25 mouse cellular contexts compared by ENCODE assay signal in genomic region chr13:96993291-96993989, GRCm38 (mm10). TPM values are rescaled to one million over a fixed set of nuclear protein-coding genes. Genes with fewer than 3 reads are reported as not detected.
DNase-seq lines count a peak whose midpoint lies in the region; ATAC-seq and TF ChIP-seq lines count a peak whose summit lies in the region.
"Had no signal": no experiment of that assay in that cellular context is flagged by ENCODE, and none has a peak within 500 bp of the region (broad histone marks: within the 10 kb centered on the region; RNA-seq: fewer than 3 reads in every experiment).

No protein-coding gene starts in this region.

- H3K27me3 ChIP-seq in liver, embryonic 16.5 days (ENCODE audit: control insufficient read depth, insufficient read depth, low read depth, low read length) = no peaks in the 10 kb centered on the region
- H3K27me3 ChIP-seq in liver, embryonic 12.5 days (replicated peaks) = no peaks in the 10 kb centered on the region
- H3K27me3 ChIP-seq in kidney, postnatal 0 days (ENCODE audit: insufficient read depth, low read length) = no peaks in the 10 kb centered on the region
- no peaks in the 10 kb centered on the region for H3K27me3 ChIP-seq in limb, embryonic 10.5 days (ENCODE audit: low read depth, poor library complexity, severe bottlenecking)
- H3K27me3 ChIP-seq: embryonic facial prominence, embryonic 15.5 days; midbrain, embryonic 12.5 days; neural tube, embryonic 13.5 days had no signal

- H3K4me1 ChIP-seq in liver, embryonic 16.5 days (ENCODE audit: control insufficient read depth, low read depth, low read length) = no peaks in the 10 kb centered on the region; the same call in 1 of the 2 replicates
- H3K4me1 ChIP-seq in liver, embryonic 12.5 days = peaks cover 20% of the 10 kb centered on the region
- H3K4me1 ChIP-seq in kidney, postnatal 0 days (replicated peaks; ENCODE audit: insufficient read depth, low read length) = no peaks in the 10 kb centered on the region
- H3K4me1 ChIP-seq in limb, embryonic 10.5 days = peaks cover 8% of the 10 kb centered on the region
- H3K4me1 ChIP-seq: embryonic facial prominence, embryonic 15.5 days; midbrain, embryonic 12.5 days; neural tube, embryonic 13.5 days had no signal

- no peak overlapping the region for H3K27ac ChIP-seq in liver, embryonic 16.5 days (ENCODE audit: low read length)
- H3K27ac ChIP-seq in liver, embryonic 12.5 days = no peak overlapping the region
- no peak overlapping the region for H3K27ac ChIP-seq in kidney, postnatal 0 days
- H3K27ac ChIP-seq in limb, embryonic 10.5 days = no peak overlapping the region
- H3K27ac ChIP-seq: embryonic facial prominence, embryonic 15.5 days; left cerebral cortex, adult 2 months; liver, embryonic 14.5 days; midbrain, embryonic 12.5 days; neural tube, embryonic 13.5 days had no signal

- ATAC-seq in liver, embryonic 16.5 days (ENCODE audit: low read depth) = peak; percentile 54; the same call in 1 of the 2 replicates
- no peak for ATAC-seq in liver, embryonic 12.5 days
- ATAC-seq in kidney, postnatal 0 days (replicated peaks; ENCODE audit: low FRiP score, low read depth) = peak; percentile 74; the same call in 1 of the 2 replicates
- ATAC-seq: forebrain, embryonic 16.5 days had no signal

- H3K4me3 ChIP-seq in liver, embryonic 16.5 days (ENCODE audit: low read depth, low read length) = no peak overlapping the region
- H3K4me3 ChIP-seq in liver, embryonic 12.5 days = no peak overlapping the region
- no peak overlapping the region for H3K4me3 ChIP-seq in kidney, postnatal 0 days (replicated peaks; ENCODE audit: low read depth, low read length)
- no peak overlapping the region for H3K4me3 ChIP-seq in limb, embryonic 10.5 days
- H3K4me3 ChIP-seq: embryonic facial prominence, embryonic 15.5 days; left cerebral cortex, adult 2 months; midbrain, embryonic 12.5 days; neural tube, embryonic 13.5 days had no signal

- H3K36me3 ChIP-seq in liver, embryonic 16.5 days (ENCODE audit: control insufficient read depth, insufficient read depth) = no peaks in the 10 kb centered on the region
- H3K36me3 ChIP-seq in liver, embryonic 12.5 days = no peaks in the 10 kb centered on the region
- no peaks in the 10 kb centered on the region for H3K36me3 ChIP-seq in kidney, postnatal 0 days (ENCODE audit: insufficient read depth, low read length)
- no peaks in the 10 kb centered on the region for H3K36me3 ChIP-seq in limb, embryonic 10.5 days
- H3K36me3 ChIP-seq: embryonic facial prominence, embryonic 15.5 days; midbrain, embryonic 12.5 days; neural tube, embryonic 13.5 days had no signal

- no peak overlapping the region for H3K9ac ChIP-seq in liver, embryonic 16.5 days (ENCODE audit: low read depth, low read length)
- H3K9ac ChIP-seq in liver, embryonic 12.5 days = no peak overlapping the region
- H3K9ac ChIP-seq in kidney, postnatal 0 days (ENCODE audit: low read depth, low read length) = no peak overlapping the region
- H3K9ac ChIP-seq: embryonic facial prominence, embryonic 15.5 days; liver, embryonic 14.5 days; midbrain, embryonic 12.5 days; neural tube, embryonic 13.5 days had no signal

- DNase-seq in embryo, embryonic 10 days (ENCODE audit: low spot score) = peak; percentile 9
- DNase-seq in embryo, embryonic 9.5 days (ENCODE audit: extremely low spot score) = no peak
- DNase-seq in kidney, postnatal 0 days (ENCODE audit: low spot score) = no peak
- DNase-seq in limb, embryonic 10.5 days (ENCODE audit: low spot score) = no peak
- DNase-seq in spleen, postnatal 36 days (ENCODE audit: low spot score in 2 of 2) = no peak
- no peak for DNase-seq in thymus, postnatal 10 days (ENCODE audit: low spot score in 2 of 2)
- DNase-seq: adrenal gland, adult 2 months; cerebellum, adult 9-10 months; gastrocnemius, postnatal 25 days; left cerebral cortex, postnatal 4 days; lung, postnatal 10 days; spleen, adult 18-20 months; thymus, adult 2 months had no signal

- 41% methylated on average over 8 of the region's 8 CpGs for WGBS in liver, embryonic 16.5 days (ENCODE audit: insufficient replicate concordance)
- 43% methylated on average over 8 of the region's 8 CpGs for WGBS in liver, embryonic 12.5 days (ENCODE audit: insufficient replicate concordance)
- WGBS in kidney, postnatal 0 days = 54% methylated on average over 8 of the region's 8 CpGs
- 72% methylated on average over 8 of the region's 8 CpGs for WGBS in limb, embryonic 10.5 days

- H3K9me3 ChIP-seq in liver, embryonic 16.5 days (replicated peaks; ENCODE audit: control insufficient read depth, low read length) = no peaks in the 10 kb centered on the region
- H3K9me3 ChIP-seq in liver, embryonic 12.5 days (replicated peaks) = no peaks in the 10 kb centered on the region
- H3K9me3 ChIP-seq in kidney, postnatal 0 days (replicated peaks; ENCODE audit: low read length) = no peaks in the 10 kb centered on the region
- no peaks in the 10 kb centered on the region for H3K9me3 ChIP-seq in limb, embryonic 10.5 days (replicated peaks)
- H3K9me3 ChIP-seq: embryonic facial prominence, embryonic 15.5 days; midbrain, embryonic 12.5 days; neural tube, embryonic 13.5 days had no signal

- no peak overlapping the region for H3K4me2 ChIP-seq in liver, embryonic 16.5 days (ENCODE audit: low read depth, low read length)
- no peak overlapping the region for H3K4me2 ChIP-seq in liver, embryonic 12.5 days
- H3K4me2 ChIP-seq in kidney, postnatal 0 days (ENCODE audit: low read length) = no peak overlapping the region
- H3K4me2 ChIP-seq: embryonic facial prominence, embryonic 15.5 days; midbrain, embryonic 12.5 days; neural tube, embryonic 13.5 days had no signal

- no peak for TF ChIP-seq CTCF in kidney, postnatal 0 days (IDR thresholded peaks at IDR 0.05; ENCODE audit: low read depth)

RNA-seq across cellular contexts. Expression of gene 1700029F12Rik, which starts 40.7 kb away (rescaled TPM):
- not detected in 2 replicates for polyA plus RNA-seq in liver, embryonic 16.5 days (2015; fragmentation: Nextera tagmentation; extraction: Ambion mirVana)
- polyA plus RNA-seq in liver, embryonic 12.5 days (2016; fragmentation: Nextera tagmentation; extraction: Ambion mirVana) = not detected in 2 replicates
- polyA plus RNA-seq in kidney, postnatal 0 days (2015; fragmentation: Nextera tagmentation; extraction: Ambion mirVana) = not detected in 2 replicates
- polyA plus RNA-seq in limb, embryonic 10.5 days (2016; fragmentation: Nextera tagmentation; extraction: Ambion mirVana) = not detected in 2 replicates
- polyA plus RNA-seq: cortical plate, adult 2 months; embryonic facial prominence, embryonic 15.5 days; forebrain, embryonic 16.5 days; heart, embryonic 16.5 days; hindbrain, embryonic 11.5 days; liver, embryonic 14.5 days; midbrain, embryonic 12.5 days; neural tube, embryonic 13.5 days; stomach, embryonic 14.5 days had no signal
